Mouse (Mus musculus): Measurements from ENCODE around the gene Vim. TPM values are rescaled to one million over a fixed set of nuclear protein-coding genes. Genes with fewer than 3 reads are reported as not detected.

Vim gene
- total RNA-seq, 2 experiments from 2014 or later = 50.9 to 65.9 TPM

Other genes starting within 250 kb of the Vim start
- under 1 TPM; 0.12 to 0.20 TPM for gene Cubn, start 82.1 kb upstream of the Vim start, total RNA-seq (2021)
- 1 to 10 TPM; 4.8 to 6.2 TPM for gene Trdmt1, start 29.3 kb upstream of the Vim start, total RNA-seq (2021)
- gene St8sia6, start 220.1 kb downstream of the Vim start, total RNA-seq (2021) = 1 to 10 TPM; 2.8 to 4.4 TPM

All from layer of hippocampus, postnatal 36 days (tissue).